Mouse (Mus musculus) limb, embryonic 14.5 days (tissue): Measurements from ENCODE around the gene Thbd. TPM values are rescaled to one million over a fixed set of nuclear protein-coding genes. Genes with fewer than 3 reads are reported as not detected.
A peak's percentile ranks its signal among the peaks of the same experiment; 100 is the strongest.

Experiments
- ATAC-seq: fragments of 200-750 bp; cut with Nextera tagmentation; 2 replicates; pipeline ENCODE4 v1.8.0; 2017; ENCODE audit warnings: low read depth, moderate number of reproducible peaks, moderate TSS enrichment; ENCODE audit not compliant: low FRiP score
- DNase-seq: peaks from one replicate; pipeline ENCODE4 v3.0.0-alpha.2; 2015; ENCODE audit warnings: low spot score
- H3K27ac ChIP-seq: fragments of 300-500 bp; sonication (generic); replicated peaks from 2 replicates; pipeline ENCODE4 v1.5.1; 2014; ENCODE audit warnings: low read depth, mild to moderate bottlenecking, low read length, moderate library complexity, mixed read lengths
- H3K27me3 ChIP-seq: fragments of 300-500 bp; sonication (generic); 2 replicates; pipeline ENCODE4 v1.6.1; 2014; ENCODE audit warnings: low read length, mixed read lengths; ENCODE audit not compliant: control insufficient read depth, insufficient read depth
- H3K36me3 ChIP-seq: fragments of 300-500 bp; sonication (generic); 2 replicates; pipeline ENCODE4 v1.6.1; 2014; ENCODE audit warnings: mild to moderate bottlenecking, low read length, moderate library complexity, mixed read lengths; ENCODE audit not compliant: control insufficient read depth, insufficient read depth
- H3K4me1 ChIP-seq: fragments of 300-500 bp; sonication (generic); 2 replicates; pipeline ENCODE4 v1.6.1; 2014; ENCODE audit warnings: antibody characterized with exemption, low read length, mixed read lengths; ENCODE audit not compliant: control insufficient read depth, insufficient read depth
- H3K4me2 ChIP-seq: fragments of 300-500 bp; sonication (generic); replicated peaks from 2 replicates; pipeline ENCODE4 v1.6.1; 2014; ENCODE audit warnings: low read depth, mild to moderate bottlenecking, low read length, moderate library complexity; ENCODE audit not compliant: severe bottlenecking
- H3K4me3 ChIP-seq: fragments of 300-500 bp; sonication (generic); replicated peaks from 2 replicates; pipeline ENCODE4 v1.5.1; 2014; ENCODE audit warnings: low read length
- H3K9ac ChIP-seq: fragments of 300-500 bp; sonication (generic); 2 replicates; pipeline ENCODE4 v1.6.1; 2014; ENCODE audit warnings: mild to moderate bottlenecking, low read depth, low read length, moderate library complexity; ENCODE audit not compliant: severe bottlenecking
- H3K9me3 ChIP-seq: fragments of 300-500 bp; sonication (generic); 2 replicates; pipeline ENCODE4 v1.6.1; 2016; ENCODE audit warnings: low read length; ENCODE audit not compliant: control insufficient read depth
- POLR2A ChIP-seq: fragments of 200-500 bp; IDR thresholded peaks from 2 replicates; pipeline ENCODE4 v1.8.0; 2012; ENCODE audit warnings: inconsistent platforms, mild to moderate bottlenecking, moderate library complexity, borderline replicate concordance; ENCODE audit not compliant: insufficient read depth, insufficient read length; ENCODE audit errors: extremely low read depth
- WGBS: fragments of 180-500 bp; shearing (Covaris S2); extraction: QIAGEN DNeasy Blood & Tissue Kit; methylation state at CpG from one replicate; pipeline ENCODE4 v1.1.7; 2014; 5-methylcytosine and 5-hydroxymethylcytosine counted together
- polyA plus RNA-seq, 2 experiments: library from polyadenylated mRNA; depleted of rRNA in 1 of 2; stranded (reverse) in 1 of 2; unstranded in 1 of 2; fragments of >200 nt; fragmentation: Nextera tagmentation in 1 of 2; extraction: Ambion mirVana in 1 of 2; gene quantifications; 2 replicates each; pipeline versions ENCODE4 v1.2.1 to v1.2.3; 2012 to 2014

Gene Thbd
- 15.1 and 17.3 TPM in 2 replicates for polyA plus RNA-seq (2012; rRNA removed)
- 19.7 and 20.2 TPM in 2 replicates for polyA plus RNA-seq (2014; fragmentation: Nextera tagmentation; extraction: Ambion mirVana)

DNA sequence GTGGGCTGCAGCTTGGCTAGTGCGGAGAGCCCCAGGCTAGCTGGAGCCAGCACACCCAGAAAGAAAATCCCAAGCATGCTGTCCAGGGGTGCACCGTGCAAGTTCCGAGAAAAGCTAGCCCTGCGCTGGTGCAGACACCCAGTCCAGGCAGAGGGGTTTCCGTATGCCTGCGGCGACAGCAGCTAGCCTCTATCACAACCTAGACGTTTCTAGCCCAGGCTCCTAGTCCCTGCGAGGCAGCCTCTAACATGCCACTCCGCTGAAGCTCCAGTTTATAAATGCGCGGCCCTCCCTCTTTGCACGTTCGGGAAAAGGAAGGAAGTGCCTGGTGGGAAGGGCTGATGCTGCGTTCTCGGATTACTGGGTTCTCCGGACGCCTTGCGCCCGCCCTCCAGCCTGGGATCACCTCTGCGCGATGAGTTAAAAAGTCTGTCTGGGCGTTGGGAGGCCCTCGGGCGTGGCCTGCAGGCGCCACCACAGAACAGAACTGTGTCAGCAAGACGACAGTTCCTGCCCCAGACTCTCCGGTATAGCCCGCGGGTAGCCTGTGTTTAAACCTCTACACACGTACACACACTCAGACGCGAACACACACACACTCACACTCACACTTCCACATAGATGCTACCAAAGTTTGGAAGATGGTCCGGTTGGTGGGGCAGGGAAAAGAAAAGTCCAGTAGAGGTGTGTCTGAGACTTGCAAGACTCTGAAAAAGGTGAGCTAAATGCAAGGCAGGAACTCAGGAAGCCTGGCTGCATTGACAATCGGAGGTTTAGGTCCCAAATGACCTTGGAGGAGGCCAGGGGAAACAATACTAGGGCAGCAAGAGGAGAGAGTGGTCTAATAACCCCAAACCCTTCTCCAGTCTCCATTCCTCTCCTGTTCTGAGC lies at the start of gene Thbd:
Thbd (minus strand) TSS at position 319 of the 891 bp plus-strand sequence.
- Histone ChIP-seq H3K4me1 (0 out of 2 replicates have a peak, but pooled peaks cover 12% of the 10 kb centered on the region), H3K9ac (peak within 1 kb of the TSS; percentile 28), H3K36me3 (no peaks in the 10 kb centered on the region), H3K4me2 (peak within 1 kb of the TSS; percentile 77), H3K9me3 (no peaks in the 10 kb centered on the region), H3K4me3 (peak within 1 kb of the TSS; percentile 44), H3K27me3 (peaks cover 44% of the 10 kb centered on the region), H3K27ac (no peak within 1 kb of the TSS)
- DNase-seq (peak; percentile 55), ATAC-seq (peak; percentile 66)
- no peak for TF ChIP-seq POLR2A
- WGBS = 2% methylated on average over 35 of the region's 35 CpGs

DNA sequence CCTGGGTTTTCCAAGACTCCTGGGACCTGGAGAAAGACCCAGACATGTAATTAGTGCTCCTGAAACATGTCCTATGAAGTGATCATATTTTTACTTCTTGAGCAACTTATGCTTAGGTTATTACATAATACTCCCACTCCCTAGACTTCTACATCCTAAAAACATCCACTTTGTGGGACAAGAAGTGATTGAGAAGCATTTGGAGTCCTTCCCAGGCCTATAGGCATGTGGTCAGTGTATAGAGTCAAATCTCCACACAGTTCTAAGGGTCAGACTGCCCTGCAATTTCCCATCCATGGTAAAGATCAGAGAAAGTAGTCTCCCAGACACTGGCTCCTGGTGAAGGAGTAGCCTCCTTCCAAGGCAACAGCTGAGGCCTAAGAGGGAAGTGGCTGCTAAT lies 47.4 kb upstream of the Thbd start:
- no peak for TF ChIP-seq POLR2A
- Histone ChIP-seq H3K27ac (no peak overlapping the region), H3K9ac (no peak overlapping the region), H3K4me3 (no peak overlapping the region), H3K27me3 (no peaks in the 10 kb centered on the region), H3K9me3 (no peaks in the 10 kb centered on the region), H3K36me3 (no peaks in the 10 kb centered on the region), H3K4me2 (no peak overlapping the region), H3K4me1 (no peaks in the 10 kb centered on the region)
- DNase-seq (no peak), ATAC-seq (no peak)

- no peak overlapping the region for H3K9ac ChIP-seq
- H3K9me3 ChIP-seq = no peaks in the 10 kb centered on the region
- no peaks in the 10 kb centered on the region for H3K36me3 ChIP-seq
- H3K4me2 ChIP-seq = no peak overlapping the region
- H3K27me3 ChIP-seq = no peaks in the 10 kb centered on the region
- WGBS = 55% methylated on average over 4 of the region's 4 CpGs
- H3K4me3 ChIP-seq = no peak overlapping the region
- no peaks in the 10 kb centered on the region for H3K4me1 ChIP-seq
- no peak for TF ChIP-seq POLR2A
- DNase-seq (no peak), ATAC-seq (no peak)
- H3K27ac ChIP-seq = no peak overlapping the region
Measured at GRCm38 (mm10) chr2:148454014-148454542, 46.1 kb upstream of the Thbd start.

GRCm38 (mm10) chr2:148453061-148453460 lies 45.1 kb upstream of the Thbd start:
- Histone ChIP-seq H3K27me3 (no peaks in the 10 kb centered on the region), H3K9ac (no peak overlapping the region), H3K4me1 (no peaks in the 10 kb centered on the region), H3K27ac (no peak overlapping the region), H3K36me3 (no peaks in the 10 kb centered on the region), H3K4me3 (no peak overlapping the region), H3K4me2 (no peak overlapping the region), H3K9me3 (no peaks in the 10 kb centered on the region)
- 83% methylated on average over 3 of the region's 3 CpGs for WGBS
- no peak for TF ChIP-seq POLR2A
- ATAC-seq (no peak), DNase-seq (no peak)

DNA sequence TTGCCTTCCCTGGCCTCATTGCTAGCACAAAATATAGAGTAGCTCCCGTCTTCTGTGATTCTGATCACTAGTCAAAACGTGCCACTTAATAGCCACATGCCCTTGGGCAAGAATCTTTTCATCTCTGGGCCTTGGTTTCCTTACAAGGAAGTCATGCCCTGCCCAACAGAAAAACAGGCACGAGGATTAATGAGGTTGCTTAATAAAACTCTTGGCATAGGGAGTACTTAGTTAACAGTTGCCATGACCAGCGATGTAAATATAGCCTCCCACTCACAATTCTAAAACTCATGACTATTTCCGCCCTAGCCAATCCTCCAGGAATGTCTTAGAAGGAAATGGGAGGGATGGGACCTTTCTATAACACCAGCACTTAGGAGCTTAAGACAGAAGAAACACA lies 43.5 kb upstream of the Thbd start:
- 44% methylated on average over 5 of the region's 5 CpGs for WGBS
- Histone ChIP-seq H3K27me3 (no peaks in the 10 kb centered on the region), H3K27ac (no peak overlapping the region), H3K9ac (no peak overlapping the region), H3K4me1 (no peaks in the 10 kb centered on the region), H3K36me3 (no peaks in the 10 kb centered on the region), H3K4me2 (no peak overlapping the region), H3K9me3 (no peaks in the 10 kb centered on the region), H3K4me3 (no peak overlapping the region)
- TF ChIP-seq POLR2A = no peak
- no peak for DNase-seq
- no peak for ATAC-seq
